Mouse (Mus musculus) liver, postnatal 0 days (tissue): Measurements from ENCODE around the gene Gtpbp1. TPM values are rescaled to one million over a fixed set of nuclear protein-coding genes. Genes with fewer than 3 reads are reported as not detected.

Source experiments
- ATAC-seq: fragments of 200-750 bp; cut with Nextera tagmentation; 2 replicates; pipeline ENCODE4 v1.8.0; 2017; ENCODE audit warnings: mild to moderate bottlenecking, moderate library complexity
- DNase-seq: peaks from one replicate; pipeline ENCODE4 v3.0.0-alpha.2; 2016
- H3K27ac ChIP-seq: fragments of 300-500 bp; sonication (generic); 2 replicates; pipeline ENCODE4 v1.5.1; 2014; ENCODE audit warnings: antibody characterized with exemption, moderate library complexity, mild to moderate bottlenecking, low read depth
- H3K27me3 ChIP-seq: fragments of 300-500 bp; sonication (generic); 2 replicates; pipeline ENCODE4 v1.6.1; 2014; ENCODE audit warnings: low read length, control low read depth, mixed read lengths; ENCODE audit not compliant: insufficient read depth
- H3K36me3 ChIP-seq: fragments of 300-500 bp; sonication (generic); replicated peaks from 2 replicates; pipeline ENCODE4 v1.6.1; 2014; ENCODE audit warnings: mild to moderate bottlenecking, control low read depth, low read length, moderate library complexity, mixed read lengths; ENCODE audit not compliant: insufficient read depth
- H3K4me1 ChIP-seq: fragments of 300-500 bp; sonication (generic); 2 replicates; pipeline ENCODE4 v1.6.1; 2014; ENCODE audit warnings: antibody characterized with exemption, mild to moderate bottlenecking, control low read depth; ENCODE audit not compliant: insufficient read depth
- H3K4me2 ChIP-seq: fragments of 300-500 bp; sonication (generic); 2 replicates; pipeline ENCODE4 v1.6.1; 2014; ENCODE audit warnings: low read depth, mild to moderate bottlenecking, low read length, moderate library complexity, mixed read lengths
- H3K4me3 ChIP-seq: fragments of 300-500 bp; sonication (generic); 2 replicates; pipeline ENCODE4 v1.5.1; 2014; ENCODE audit warnings: low read depth, low read length
- H3K9ac ChIP-seq: fragments of 300-500 bp; sonication (generic); replicated peaks from 2 replicates; pipeline ENCODE4 v1.6.1; 2014; ENCODE audit warnings: mild to moderate bottlenecking, moderate library complexity
- H3K9me3 ChIP-seq: fragments of 300-500 bp; sonication (generic); 2 replicates; pipeline ENCODE4 v1.6.1; 2016; ENCODE audit warnings: mild to moderate bottlenecking, control low read depth, low read length, mixed read lengths
- CTCF ChIP-seq: sonication (generic); IDR thresholded peaks from 2 replicates; pipeline ENCODE4 v1.5.1; 2016; ENCODE audit warnings: antibody characterized with exemption, low read depth
- EP300 ChIP-seq: IDR thresholded peaks from 2 replicates; pipeline ENCODE4 v1.6.1; 2016; ENCODE audit warnings: antibody characterized with exemption, low read depth, mild to moderate bottlenecking
- WGBS: fragments of 180-500 bp; shearing (Covaris S2); extraction: QIAGEN DNeasy Blood & Tissue Kit; methylation state at CpG from one replicate; pipeline ENCODE4 v1.1.7; 2014; ENCODE audit not compliant: insufficient replicate concordance; 5-methylcytosine and 5-hydroxymethylcytosine counted together
- polyA plus RNA-seq: library from polyadenylated mRNA; unstranded; fragments of >200 nt; fragmentation: Nextera tagmentation; extraction: Ambion mirVana; gene quantifications from 2 replicates; pipeline ENCODE4 v1.2.1, GENCODE M21; 2015

Gene Gtpbp1
- polyA plus RNA-seq, 1 experiment from 2014 or later, result 16.8 TPM

GRCm38 (mm10) chr15:79733192-79733591 is 42.5 kb downstream of the Gtpbp1 start:
- Histone ChIP-seq H3K9ac (no peak overlapping the region), H3K4me1 (peaks cover 18% of the 10 kb centered on the region), H3K9me3 (no peaks in the 10 kb centered on the region), H3K4me2 (no peak overlapping the region), H3K4me3 (no peak overlapping the region), H3K36me3 (peaks cover 82% of the 10 kb centered on the region), H3K27me3 (no peaks in the 10 kb centered on the region), H3K27ac (peak overlapping the region; percentile 80)
- ATAC-seq (no peak), DNase-seq (no peak)
- no peak for TF ChIP-seq EP300
- WGBS, result 85% methylated on average over 8 of the region's 8 CpGs

GRCm38 (mm10) chr15:79733640-79734039 is 43.0 kb downstream of the Gtpbp1 start:
- peak overlapping the region; percentile 90 for H3K27ac ChIP-seq
- H3K4me2 ChIP-seq, result no peak overlapping the region
- no peak overlapping the region for H3K4me3 ChIP-seq
- H3K36me3 ChIP-seq, result peaks cover 82% of the 10 kb centered on the region
- TF ChIP-seq EP300 (no peak), CTCF (no peak)
- no peak overlapping the region for H3K9ac ChIP-seq
- H3K27me3 ChIP-seq, result no peaks in the 10 kb centered on the region
- ATAC-seq (no peak), DNase-seq (peak; percentile 54)
- no peaks in the 10 kb centered on the region for H3K9me3 ChIP-seq
- WGBS, result 68% methylated on average over 4 of the region's 4 CpGs
- H3K4me1 ChIP-seq, result peaks cover 18% of the 10 kb centered on the region

GRCm38 (mm10) chr15:79734311-79734710 is 43.7 kb downstream of the Gtpbp1 start:
- TF ChIP-seq CTCF (no peak), EP300 (no peak)
- DNase-seq (no peak), ATAC-seq (no peak)
- Histone ChIP-seq H3K4me3 (no peak overlapping the region), H3K27ac (peak overlapping the region; percentile 90), H3K4me2 (no peak overlapping the region), H3K9ac (no peak overlapping the region), H3K9me3 (no peaks in the 10 kb centered on the region), H3K27me3 (no peaks in the 10 kb centered on the region), H3K36me3 (peaks cover 82% of the 10 kb centered on the region), H3K4me1 (peaks cover 17% of the 10 kb centered on the region)
- 75% methylated on average over 8 of the region's 8 CpGs for WGBS

- Histone ChIP-seq H3K4me2 (peak overlapping the region; percentile 97), H3K27ac (peak overlapping the region; percentile 93), H3K27me3 (no peaks in the 10 kb centered on the region), H3K9ac (peak overlapping the region; percentile 98), H3K9me3 (no peaks in the 10 kb centered on the region), H3K4me3 (peak overlapping the region; percentile 96), H3K36me3 (peaks cover 42% of the 10 kb centered on the region), H3K4me1 (peaks cover 22% of the 10 kb centered on the region)
- 26% methylated on average over 3 of the region's 3 CpGs for WGBS
- DNase-seq (no peak), ATAC-seq (peak; percentile 14; the same call in 1 of the 2 replicates)
- TF ChIP-seq EP300, result no peak
- TF ChIP-seq CTCF, result no peak
These were observed 50.1 kb downstream of the Gtpbp1 start for GRCm38 (mm10) chr15:79740739-79741138.

- peak overlapping the region; percentile 96 for H3K4me3 ChIP-seq
- peak; percentile 3; the same call in 1 of the 2 replicates for TF ChIP-seq CTCF
- no peak; the same call in 1 of the 2 replicates for TF ChIP-seq EP300
These were observed 50.7 kb downstream of the Gtpbp1 start for GRCm38 (mm10) chr15:79741173-79741858.

GRCm38 (mm10) chr15:79741921-79742705 is 51.5 kb downstream of the Gtpbp1 start, which contains the start of gene Sun2:
Gene Sun2 (minus strand): TSS chr15:79742536.
- no peak for TF ChIP-seq CTCF
- no peak for TF ChIP-seq EP300
- peak within 1 kb of the TSS; percentile 93 for H3K27ac ChIP-seq
- peak within 1 kb of the TSS; percentile 97 for H3K4me2 ChIP-seq
- no peaks in the 10 kb centered on the region for H3K27me3 ChIP-seq
- H3K36me3 ChIP-seq, result peaks cover 31% of the 10 kb centered on the region
- peak within 1 kb of the TSS; percentile 98 for H3K9ac ChIP-seq
- WGBS, result under 1% methylated on average over 85 of the region's 93 CpGs
- peak within 1 kb of the TSS; percentile 96 for H3K4me3 ChIP-seq
- ATAC-seq, result peak; percentile 89
- H3K4me1 ChIP-seq, result peaks cover 22% of the 10 kb centered on the region
- no peaks in the 10 kb centered on the region for H3K9me3 ChIP-seq
- peak; percentile 94 for DNase-seq

More at GRCm38 (mm10) chr15:79741173-79741858, 50.7 kb downstream of the Gtpbp1 start:
- Histone ChIP-seq H3K4me1 (peaks cover 22% of the 10 kb centered on the region), H3K9me3 (no peaks in the 10 kb centered on the region), H3K9ac (peak overlapping the region; percentile 98), H3K36me3 (peaks cover 39% of the 10 kb centered on the region), H3K27me3 (no peaks in the 10 kb centered on the region), H3K4me2 (peak overlapping the region; percentile 97), H3K27ac (peak overlapping the region; percentile 93)
- peak; percentile 29 for ATAC-seq
- peak; percentile 60 for DNase-seq
- WGBS, result 5% methylated on average over 14 of the region's 14 CpGs
